Mouse (Mus musculus): Measurements from ENCODE around the gene Mcub. TPM values are rescaled to one million over a fixed set of nuclear protein-coding genes. Genes with fewer than 3 reads are reported as not detected.
A peak's percentile ranks its signal among the peaks of the same experiment; 100 is the strongest.

Mcub gene
- total and polyA plus RNA-seq, 3 experiments, result 2.9 to 3.8 (median 3.7) TPM

DNA sequence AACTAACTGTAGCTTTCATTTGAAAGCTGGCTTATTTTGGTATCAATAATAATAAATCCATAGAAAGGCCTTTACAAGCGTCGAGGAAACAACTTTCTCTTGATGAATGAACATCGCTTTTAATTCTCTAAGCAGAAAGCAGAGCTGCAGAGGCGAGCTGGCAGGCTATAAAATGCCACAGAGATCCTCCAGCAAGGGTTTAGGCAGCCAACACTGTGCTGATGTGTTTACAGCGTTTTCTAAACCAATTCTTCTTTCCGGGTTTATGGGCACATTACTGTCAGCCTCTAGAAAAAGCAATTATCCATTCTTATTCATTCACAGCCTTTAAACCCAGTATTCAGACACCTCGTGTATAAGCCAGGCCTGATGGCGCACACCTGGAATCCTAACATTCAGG is 7.5 kb downstream of the Mcub start:
- no peak overlapping the region for H3K9ac ChIP-seq (ENCODE audit: insufficient read depth, low read depth)
- H3K79me2 ChIP-seq (replicated peaks; ENCODE audit: control insufficient read depth, extremely low read depth, insufficient read depth, poor library complexity, severe bottlenecking), result no peaks in the 10 kb centered on the region
- H3K36me3 ChIP-seq (replicated peaks in 1 of 2; ENCODE audit: control insufficient read depth in 1 of 2, insufficient read depth in 1 of 2, low read length in 1 of 2), result no peaks in the 10 kb centered on the region
- H3K9me3 ChIP-seq (replicated peaks; ENCODE audit: low read length), result no peaks in the 10 kb centered on the region
- H3K4me2 ChIP-seq (ENCODE audit: insufficient read depth, low read depth, poor library complexity, severe bottlenecking), result no peak overlapping the region
- H3K27ac ChIP-seq (ENCODE audit: insufficient read depth, low read depth), result no peak overlapping the region
- dilution Hi-C loops (cut with MboI; ENCODE audit: extremely low pct_ligation_motif_present, extremely low pct_unique_long_range_greater_than_20kb, low sequenced_read_pairs) (no loop called here), in situ Hi-C loops (cut with MboI; ENCODE audit: low pct_ligation_motif_present, low pct_unique_long_range_greater_than_20kb, low sequenced_read_pairs) (no loop called here)
- no peaks in the 10 kb centered on the region for H3K27me3 ChIP-seq (replicated peaks)
- no peaks in the 10 kb centered on the region for H3K4me1 ChIP-seq (ENCODE audit: control insufficient read depth in 1 of 2, insufficient read depth in 2 of 2)
- no peak overlapping the region for H3K4me3 ChIP-seq (replicated peaks in 1 of 3; ENCODE audit: low read depth in 2 of 3, low read length in 2 of 3, poor library complexity in 1 of 3)
- TF ChIP-seq ZC3H11A (IDR thresholded peaks at IDR 0.05; ENCODE audit: low read depth, low read length) (no peak), MAFK (IDR thresholded peaks at IDR 0.05; ENCODE audit: insufficient replicate concordance, low read length) (no peak), JUN (IDR thresholded peaks at IDR 0.05; ENCODE audit: insufficient read depth, low read depth, low read length) (no peak), MYC (IDR thresholded peaks at IDR 0.05; ENCODE audit: low read depth, low read length) (no peak), MAZ (IDR thresholded peaks at IDR 0.05; ENCODE audit: low read depth, low read length) (no peak), ZNF384 (IDR thresholded peaks at IDR 0.05; ENCODE audit: low read depth, low read length) (no peak), SIN3A (IDR thresholded peaks at IDR 0.05; ENCODE audit: low read length) (no peak), USF2 (conservative IDR thresholded peaks at IDR 0.05; ENCODE audit: low read depth, low read length) (no peak), HCFC1 (IDR thresholded peaks at IDR 0.05; ENCODE audit: low read depth, low read length) (no peak), ELF1 (IDR thresholded peaks at IDR 0.05; ENCODE audit: low read depth, low read length) (no peak), ZKSCAN1 (IDR thresholded peaks at IDR 0.05; ENCODE audit: borderline replicate concordance, low read depth, low read length) (no peak)
- DNase-seq (ENCODE audit: extremely low read depth), result no peak

DNA sequence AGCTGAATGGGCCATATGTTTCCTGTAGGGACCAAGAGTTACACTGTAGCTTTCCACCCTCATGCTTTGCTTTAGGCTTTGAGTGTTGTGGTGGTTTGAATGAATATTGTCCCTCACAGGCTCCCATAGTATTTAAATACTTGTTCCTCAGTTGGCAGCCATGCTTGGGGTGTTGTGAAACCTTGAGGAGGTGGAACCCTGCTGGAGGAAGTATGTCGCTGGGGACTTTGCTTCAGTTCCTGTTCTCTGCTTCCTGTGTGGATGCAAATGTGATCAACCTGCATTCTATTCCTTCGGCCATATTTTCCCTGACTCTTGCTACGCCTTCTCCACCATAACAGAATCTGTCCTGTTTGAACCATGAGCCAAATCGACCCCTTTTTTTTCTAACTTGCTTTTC is 16.7 kb downstream of the Mcub start:
- no peaks in the 10 kb centered on the region for H3K79me2 ChIP-seq (replicated peaks; ENCODE audit: control insufficient read depth, extremely low read depth, insufficient read depth, poor library complexity, severe bottlenecking)
- dilution Hi-C loops (cut with MboI; ENCODE audit: extremely low pct_ligation_motif_present, extremely low pct_unique_long_range_greater_than_20kb, low sequenced_read_pairs) (no loop called here), in situ Hi-C loops (cut with MboI; ENCODE audit: low pct_ligation_motif_present, low pct_unique_long_range_greater_than_20kb, low sequenced_read_pairs) (no loop called here)
- no peaks in the 10 kb centered on the region for H3K36me3 ChIP-seq (replicated peaks in 1 of 2; ENCODE audit: control insufficient read depth in 1 of 2, insufficient read depth in 1 of 2, low read length in 1 of 2)
- H3K4me1 ChIP-seq (ENCODE audit: control insufficient read depth in 1 of 2, insufficient read depth in 2 of 2), result peaks cover 0 to 4% of the 10 kb centered on the region in 2 experiments; a peak in 3 of 4 replicates
- H3K27ac ChIP-seq (ENCODE audit: insufficient read depth, low read depth), result no peak overlapping the region
- TF ChIP-seq RCOR1 (conservative IDR thresholded peaks at IDR 0.05; ENCODE audit: low read depth, low read length) (no peak), ZKSCAN1 (IDR thresholded peaks at IDR 0.05; ENCODE audit: borderline replicate concordance, low read depth, low read length) (no peak), USF2 (conservative IDR thresholded peaks at IDR 0.05; ENCODE audit: low read depth, low read length) (no peak), NELFE (IDR thresholded peaks at IDR 0.05; ENCODE audit: low read depth, low read length) (no peak), MAZ (IDR thresholded peaks at IDR 0.05; ENCODE audit: low read depth, low read length) (no peak), RAD21 (IDR thresholded peaks at IDR 0.05; ENCODE audit: low read depth, low read length) (no peak), ZNF384 (IDR thresholded peaks at IDR 0.05; ENCODE audit: low read depth, low read length) (no peak), MXI1 (IDR thresholded peaks at IDR 0.05; ENCODE audit: low read depth, low read length) (no peak), JUND (conservative IDR thresholded peaks at IDR 0.05; ENCODE audit: low read depth, low read length) (no peak), UBTF (IDR thresholded peaks at IDR 0.05; ENCODE audit: low read depth, low read length) (no peak), CHD1 (IDR thresholded peaks at IDR 0.05; ENCODE audit: low read depth, low read length) (no peak), POLR2AphosphoS2 (IDR thresholded peaks at IDR 0.05; ENCODE audit: low read depth, low read length) (no peak), TCF12 (IDR thresholded peaks at IDR 0.05; ENCODE audit: low read depth, low read length) (no peak), BHLHE40 (IDR thresholded peaks at IDR 0.05; ENCODE audit: low read depth, low read length) (no peak), IRF4 (IDR thresholded peaks at IDR 0.05; ENCODE audit: low read depth, low read length) (no peak), ELF1 (IDR thresholded peaks at IDR 0.05; ENCODE audit: low read depth, low read length) (no peak), CTCF (conservative IDR thresholded peaks at IDR 0.05 in 1 of 2, IDR thresholded peaks at IDR 0.05 in 1 of 2; ENCODE audit: low read depth in 2 of 2, low read length in 2 of 2) (no peak), MAFK (IDR thresholded peaks at IDR 0.05; ENCODE audit: insufficient replicate concordance, low read length) (no peak), MAX (IDR thresholded peaks at IDR 0.05; ENCODE audit: low read length) (no peak)
- H3K4me2 ChIP-seq (ENCODE audit: insufficient read depth, low read depth, poor library complexity, severe bottlenecking), result no peak overlapping the region
- peaks cover 3% of the 10 kb centered on the region for H3K9me3 ChIP-seq (replicated peaks; ENCODE audit: low read length)
- DNase-seq (ENCODE audit: extremely low read depth), result peak; percentile 14
- H3K4me3 ChIP-seq (replicated peaks in 1 of 3; ENCODE audit: low read depth in 2 of 3, low read length in 2 of 3, poor library complexity in 1 of 3), result no peak overlapping the region
- H3K27me3 ChIP-seq (replicated peaks), result no peaks in the 10 kb centered on the region
- H3K9ac ChIP-seq (ENCODE audit: insufficient read depth, low read depth), result no peak overlapping the region
